Mouse (Mus musculus): ENCODE measurements around the gene Gmeb2. TPM values are rescaled to one million over a fixed set of nuclear protein-coding genes. Genes with fewer than 3 reads are reported as not detected.

Gene Gmeb2
- total RNA-seq, 4 experiments from 2014 or later, result 20.0 to 24.2 (median 21.6) TPM

DNA sequence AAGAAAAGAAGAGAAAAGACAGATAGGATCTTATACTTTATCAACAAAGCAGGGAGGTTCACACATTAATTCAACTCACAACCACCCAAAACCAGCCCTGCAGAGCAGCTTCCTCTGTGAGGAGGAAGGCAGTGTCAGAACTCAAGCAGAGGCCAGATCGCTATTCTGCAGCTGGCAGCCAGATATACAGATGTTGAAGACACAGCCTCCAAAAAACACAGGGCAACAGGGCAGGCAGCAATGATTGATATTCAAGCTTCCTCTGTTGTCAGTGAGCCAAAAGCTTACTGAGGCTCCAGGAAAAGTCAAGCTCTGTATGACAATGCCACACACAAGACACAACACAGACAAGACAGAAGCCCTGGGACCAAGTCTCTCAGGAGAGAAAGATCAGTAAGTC is 11.1 kb downstream of the Gmeb2 start:
- DNase-seq (ENCODE audit: low spot score in 2 of 2), result no peak

DNA sequence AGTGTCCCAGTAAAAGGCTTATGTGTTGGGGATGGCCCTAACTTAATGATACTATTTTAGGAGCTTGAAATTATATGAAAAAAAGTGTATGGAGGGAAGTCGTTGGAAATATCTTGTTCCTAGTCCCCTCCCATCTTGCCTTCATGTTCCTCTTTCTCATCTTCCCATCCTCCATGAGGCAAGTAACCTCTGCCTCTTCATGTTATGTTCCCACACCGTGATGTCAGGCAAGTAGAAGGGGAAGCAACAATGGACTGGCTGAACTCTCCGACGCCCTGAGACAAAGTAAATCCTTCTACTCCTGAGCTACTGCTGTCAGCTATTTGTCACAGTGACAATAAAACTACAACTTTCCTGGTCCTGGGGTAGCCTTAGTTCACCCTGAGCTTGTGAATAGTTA is 13.2 kb downstream of the Gmeb2 start:
- no peak for DNase-seq (ENCODE audit: low spot score in 2 of 2)

GRCm38 (mm10) chr2:181273829-181274228 is 14.0 kb downstream of the Gmeb2 start:
- DNase-seq (ENCODE audit: low spot score in 2 of 2), result no peak

- no peak for DNase-seq (ENCODE audit: low spot score in 2 of 2)
Observed at GRCm38 (mm10) chr2:181272092-181272491, 15.7 kb downstream of the Gmeb2 start.

DNA sequence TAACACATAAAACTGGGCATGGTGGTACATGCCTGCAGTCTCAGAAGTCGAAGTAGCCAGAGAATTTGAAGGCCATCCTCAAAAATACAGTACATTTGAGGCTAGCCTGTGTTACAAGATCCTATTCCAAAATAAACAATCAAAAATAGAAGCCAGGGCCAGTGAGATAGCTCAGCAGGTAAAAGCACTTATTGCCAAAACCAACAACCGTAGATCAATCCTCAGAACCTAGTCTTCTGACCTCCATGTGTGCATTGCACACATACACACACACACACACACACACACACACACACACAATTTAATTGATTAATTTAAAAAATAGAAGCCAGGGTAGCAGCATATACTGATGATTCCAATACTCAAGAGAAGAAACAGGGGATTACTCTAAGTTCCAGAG is 21.0 kb downstream of the Gmeb2 start:
- no peak for DNase-seq (ENCODE audit: low spot score in 2 of 2)

- DNase-seq (ENCODE audit: low spot score in 2 of 2), result no peak
Observed at GRCm38 (mm10) chr2:181253248-181253647, 34.6 kb downstream of the Gmeb2 start.

GRCm38 (mm10) chr2:181251841-181252240 is 36.0 kb downstream of the Gmeb2 start:
- DNase-seq (ENCODE audit: low spot score in 2 of 2), result no peak

GRCm38 (mm10) chr2:181249217-181249616 is 38.6 kb downstream of the Gmeb2 start:
- DNase-seq (ENCODE audit: low spot score in 2 of 2), result no peak

DNA sequence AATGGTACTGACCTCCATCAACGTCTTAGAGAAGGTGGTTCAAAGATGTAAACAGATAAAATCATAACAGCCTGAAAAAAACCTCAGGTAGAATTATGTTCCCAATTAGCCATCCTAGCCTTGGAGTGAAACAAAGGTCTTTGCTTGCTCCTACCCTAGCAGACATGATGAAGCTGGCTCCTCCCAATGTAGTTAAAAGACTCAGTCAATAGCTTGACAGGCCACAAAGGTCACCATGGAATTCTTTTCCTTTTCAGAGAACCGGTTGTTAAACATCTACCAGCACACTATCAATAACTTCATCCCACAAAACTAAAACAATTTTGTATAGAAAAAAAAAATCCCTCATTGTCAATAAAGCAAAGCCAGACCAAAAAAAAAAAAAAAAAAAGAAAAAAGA is 42.8 kb downstream of the Gmeb2 start:
- no peak for DNase-seq (ENCODE audit: low spot score in 2 of 2)

GRCm38 (mm10) chr2:181243706-181244394 is 44.0 kb downstream of the Gmeb2 start:
- DNase-seq (ENCODE audit: low spot score in 2 of 2), result no peak

- DNase-seq (ENCODE audit: low spot score in 2 of 2), result no peak
Observed at GRCm38 (mm10) chr2:181242314-181242665, 45.5 kb downstream of the Gmeb2 start.

DNA sequence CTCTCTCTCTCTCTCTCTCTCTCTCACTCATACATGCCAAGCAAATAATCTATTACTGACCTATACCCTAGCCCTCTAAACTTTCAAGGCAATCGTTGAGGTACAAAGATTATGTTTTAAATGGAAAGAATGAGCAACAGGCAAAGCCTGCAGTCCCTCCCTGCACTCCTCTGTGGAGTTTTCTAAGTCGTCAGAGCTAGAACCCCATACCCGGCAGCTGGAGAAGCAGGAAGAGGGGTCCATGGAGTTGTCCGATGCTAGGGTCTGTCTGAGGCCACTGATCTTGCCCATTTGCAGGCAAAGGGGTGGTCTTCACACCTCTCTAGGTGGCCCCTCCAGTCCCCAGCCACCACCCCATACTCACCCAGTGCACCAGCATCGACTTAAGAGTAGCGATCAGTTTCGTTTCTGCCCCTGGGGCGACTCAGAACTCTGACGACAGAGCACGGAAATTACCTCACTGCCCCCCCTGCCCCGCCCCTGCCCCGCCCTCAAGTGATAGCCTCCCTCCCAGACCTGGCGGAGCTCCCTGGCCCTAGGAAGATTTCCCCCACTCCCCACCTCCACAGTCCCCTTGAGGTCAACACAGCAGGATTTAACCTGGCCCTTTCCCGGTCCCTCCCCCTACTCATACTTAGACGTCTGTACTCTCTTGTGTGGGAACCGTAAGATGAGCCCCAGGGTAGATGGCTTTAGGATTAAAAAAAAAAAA is 46.1 kb downstream of the Gmeb2 start, which contains the start of gene Helz2:
Helz2 (minus strand) TSS at position 426 of the 712 bp plus-strand sequence.
- DNase-seq (ENCODE audit: low spot score in 2 of 2), result no peak

DNA sequence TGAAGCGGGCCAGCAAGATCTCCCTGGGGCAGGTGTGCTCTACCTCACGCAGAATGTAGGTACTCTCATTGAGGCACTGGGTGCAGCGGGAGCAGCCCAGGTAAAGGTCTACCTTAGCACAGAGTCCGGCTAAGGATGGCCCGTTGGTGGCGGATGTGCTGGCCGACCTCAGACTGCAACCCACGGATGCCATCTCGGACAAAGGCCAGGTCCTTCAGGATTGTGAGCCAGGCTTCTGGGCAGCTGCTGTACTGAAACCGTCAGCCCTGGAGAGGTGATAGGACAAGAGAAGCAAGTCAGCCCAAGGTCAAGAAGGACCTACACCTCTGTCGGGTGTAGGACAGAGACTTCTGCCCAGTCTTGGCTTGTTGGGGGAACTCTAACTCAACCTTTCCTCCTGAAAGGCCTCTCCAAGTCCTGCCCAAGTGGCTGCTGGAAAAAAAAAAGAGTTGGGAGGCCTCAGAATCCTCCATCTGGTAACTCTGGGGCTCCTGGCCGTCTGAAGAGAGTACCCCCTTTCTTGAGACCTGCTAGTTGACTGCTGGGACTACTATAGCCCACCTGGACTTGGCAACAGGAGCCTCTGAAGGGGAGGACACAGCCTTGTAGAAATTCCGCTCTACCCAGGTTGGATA is 46.9 kb downstream of the Gmeb2 start:
- DNase-seq (ENCODE audit: low spot score in 2 of 2), result no peak

GRCm38 (mm10) chr2:181239261-181239660 is 48.6 kb downstream of the Gmeb2 start:
- no peak for DNase-seq (ENCODE audit: low spot score in 2 of 2)

- no peak for DNase-seq (ENCODE audit: low spot score in 2 of 2)
Observed at GRCm38 (mm10) chr2:181238861-181239260, 49.0 kb downstream of the Gmeb2 start.

GRCm38 (mm10) chr2:181238091-181238610 is 49.7 kb downstream of the Gmeb2 start:
- DNase-seq (ENCODE audit: low spot score in 2 of 2), result no peak

DNA sequence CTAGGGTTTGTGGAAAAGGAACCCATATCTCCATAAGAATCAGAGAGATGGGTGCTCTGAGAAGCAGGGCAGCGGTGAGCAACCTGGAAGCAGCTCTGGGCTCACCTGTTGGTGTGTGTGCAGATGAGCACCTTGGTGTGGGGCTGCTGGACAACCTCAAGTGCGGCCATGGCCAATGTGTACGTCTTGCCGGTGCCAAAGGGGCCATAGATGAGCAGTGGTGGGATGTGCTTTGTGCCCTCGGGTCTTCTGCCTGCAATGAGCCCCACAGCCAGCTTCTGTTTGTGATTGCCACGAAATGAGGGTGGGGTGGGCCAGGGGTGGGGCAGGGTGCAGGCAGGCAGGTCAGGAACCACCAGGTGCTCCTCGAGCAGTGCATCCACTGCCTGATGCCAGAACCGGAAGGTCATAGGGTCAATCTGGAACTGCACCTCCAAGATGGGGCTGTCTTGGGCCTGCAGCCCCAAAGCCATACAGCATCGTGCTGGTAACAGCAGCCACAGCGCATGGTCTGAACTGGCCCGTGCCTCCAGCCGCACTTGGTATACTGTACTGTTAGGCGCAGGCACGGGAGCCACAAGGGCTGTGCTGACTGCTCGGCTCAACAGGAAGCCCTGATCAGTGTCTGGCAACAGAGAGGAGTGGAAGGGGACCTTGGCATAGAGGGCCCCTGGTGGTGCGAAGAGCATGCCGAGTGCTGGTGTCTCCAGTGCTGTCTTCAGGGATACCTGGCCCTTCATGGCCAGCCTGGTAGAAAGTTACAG is 50.4 kb downstream of the Gmeb2 start:
- no peak for DNase-seq (ENCODE audit: low spot score in 2 of 2)

DNA sequence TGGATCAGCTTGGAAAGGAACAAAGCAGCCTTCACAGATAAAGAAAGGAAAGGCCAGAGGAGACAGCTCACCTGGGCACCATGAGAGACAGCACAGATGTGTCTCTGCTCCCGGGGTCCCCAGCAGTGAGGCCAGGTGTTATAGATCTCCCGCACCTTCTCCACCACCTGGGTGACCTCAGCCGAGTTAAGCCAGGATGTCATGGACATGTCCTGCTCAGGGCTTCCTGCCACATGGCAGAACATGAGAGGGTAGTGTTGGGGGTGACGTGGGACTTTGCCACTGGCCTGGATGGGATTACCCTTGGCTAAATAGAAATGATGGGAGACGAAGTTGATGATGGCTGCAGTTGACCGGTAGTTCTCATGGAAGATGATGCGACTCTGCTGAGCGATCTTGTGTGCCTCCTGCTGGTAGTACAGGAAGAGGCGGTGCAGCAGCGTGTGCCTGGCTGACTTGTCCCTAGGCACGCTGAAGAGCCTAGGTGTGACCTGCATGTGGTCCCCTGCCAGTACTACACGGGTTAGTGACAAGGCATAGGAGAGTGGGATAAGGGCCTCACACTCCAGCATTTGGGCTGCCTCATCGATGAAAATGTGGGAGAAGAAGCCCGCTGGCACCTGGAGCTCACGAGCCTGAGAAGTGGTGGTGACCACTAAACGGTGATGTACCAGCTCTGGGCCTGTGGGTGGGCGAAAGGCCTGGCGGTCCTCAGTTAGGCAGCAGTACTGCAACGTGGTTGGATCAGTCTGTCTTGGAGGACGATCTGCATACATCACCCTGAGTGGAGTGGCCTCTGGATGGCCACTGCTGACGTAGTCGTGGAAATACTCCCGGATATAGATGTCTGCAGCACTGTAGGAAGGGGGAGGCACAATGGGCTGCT is 51.9 kb downstream of the Gmeb2 start:
- no peak for DNase-seq (ENCODE audit: low spot score in 2 of 2)

DNA sequence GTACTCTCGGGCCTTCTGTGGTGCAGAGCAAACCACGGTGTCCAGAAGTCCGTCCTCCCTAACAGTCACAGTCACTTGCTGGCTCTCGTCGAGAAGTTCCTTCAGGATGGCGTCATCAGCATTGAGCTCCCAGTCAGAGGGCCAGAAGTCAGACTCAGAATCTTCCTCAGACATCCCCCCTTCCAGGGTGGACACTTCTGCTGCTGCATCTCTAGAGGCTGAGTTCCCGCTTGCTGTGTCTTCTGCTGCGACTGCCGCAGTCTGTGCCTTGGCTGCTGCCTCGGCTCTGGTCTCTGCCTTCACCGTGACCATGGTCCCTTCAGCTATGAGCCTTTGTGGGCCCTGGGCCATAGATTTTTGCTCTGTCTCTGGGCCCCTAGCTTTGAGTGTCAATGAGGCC is 53.2 kb downstream of the Gmeb2 start:
- DNase-seq (ENCODE audit: low spot score in 2 of 2), result no peak

- no peak for DNase-seq (ENCODE audit: low spot score in 2 of 2)
Observed at GRCm38 (mm10) chr2:181233443-181233842, 54.4 kb downstream of the Gmeb2 start.

- DNase-seq (ENCODE audit: low spot score in 2 of 2), result no peak
Observed at GRCm38 (mm10) chr2:181231171-181231570, 56.7 kb downstream of the Gmeb2 start.

All from left cerebral cortex, adult 8-10 months (tissue).